Mouse (Mus musculus) bone marrow macrophage, adult 2 months (primary cell): Measurements from ENCODE around the gene Hexim1.

ENCODE experiments used
- CTCF ChIP-seq: IDR thresholded peaks from 2 replicates; pipeline ENCODE4 v1.5.1; 2012; ENCODE audit warnings: low read depth, mild to moderate bottlenecking, low read length, moderate library complexity
- POLR2A ChIP-seq: IDR thresholded peaks from 2 replicates; pipeline ENCODE4 v1.6.1; 2012; ENCODE audit warnings: mild to moderate bottlenecking, low read depth, low read length, borderline replicate concordance

DNA sequence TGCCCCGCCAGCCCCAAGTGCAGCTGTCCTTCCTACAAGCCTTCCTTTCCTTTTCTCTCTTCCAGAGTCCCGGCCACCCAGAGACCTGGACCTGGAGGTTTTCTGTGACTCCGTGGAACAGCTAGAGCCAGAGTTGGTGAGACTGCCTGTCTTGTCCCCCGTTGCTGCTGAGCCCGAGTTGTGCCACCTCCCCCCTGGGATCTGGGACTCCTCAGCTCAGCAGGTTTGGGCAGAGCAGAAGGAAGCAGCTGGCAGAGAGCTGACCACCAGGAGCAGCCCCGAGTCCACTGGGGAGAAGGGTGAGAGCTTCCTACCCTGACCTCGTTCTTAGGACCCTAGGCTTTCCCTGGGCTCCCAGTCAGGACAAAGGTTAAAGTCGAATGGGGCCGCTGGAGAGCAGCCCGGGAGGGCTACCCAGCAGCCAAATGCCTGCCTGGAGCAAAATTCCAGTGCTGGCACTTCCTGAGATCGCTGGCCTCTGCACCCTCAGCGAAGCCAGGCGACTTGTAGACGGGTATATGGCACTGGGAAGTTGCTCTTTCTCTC lies 10.8 kb upstream of the Hexim1 start:
- TF ChIP-seq CTCF (no peak), POLR2A (no peak)
